ENCODE assay signal across 21 mouse cellular contexts in genomic region chr6:88259621-88260020, GRCm38 (mm10). TPM values are rescaled to one million over a fixed set of nuclear protein-coding genes. Genes with fewer than 3 reads are reported as not detected.
"Had no signal": no experiment of that assay in that cellular context is flagged by ENCODE, and none has a peak within 500 bp of the region (broad histone marks: within the 10 kb centered on the region; RNA-seq: fewer than 3 reads in every experiment).

No protein-coding gene starts in this region.

- H3K27ac ChIP-seq: limb, embryonic 12.5 days; liver, embryonic 13.5 days; lung, embryonic 15.5 days; midbrain, embryonic 10.5 days; neural tube, embryonic 15.5 days had no signal

- H3K9me3 ChIP-seq: limb, embryonic 12.5 days; liver, embryonic 13.5 days; lung, embryonic 15.5 days; midbrain, embryonic 10.5 days; neural tube, embryonic 15.5 days had no signal

- H3K4me3 ChIP-seq: limb, embryonic 12.5 days; liver, embryonic 13.5 days; lung, embryonic 15.5 days; midbrain, embryonic 10.5 days; myocyte; neural tube, embryonic 15.5 days had no signal

- ATAC-seq: liver, postnatal 0 days had no signal

- H3K36me3 ChIP-seq: lung, embryonic 15.5 days had no signal

- H3K4me1 ChIP-seq: lung, embryonic 15.5 days had no signal

- H3K4me2 ChIP-seq: limb, embryonic 12.5 days; liver, embryonic 13.5 days; lung, embryonic 15.5 days; neural tube, embryonic 15.5 days had no signal

- DNase-seq: kidney, postnatal 25 days; layer of hippocampus, postnatal 36 days; liver; liver, embryonic 13.5 days; liver, postnatal 0 days; midbrain, embryonic 14.5 days; right cerebral cortex, adult 18-20 months; right cerebral cortex, postnatal 25 days; spleen, adult 18-20 months; thymus, adult 18-20 months; thymus, postnatal 14 days had no signal

- H3K9ac ChIP-seq: limb, embryonic 12.5 days; liver, embryonic 13.5 days; liver, postnatal 0 days; lung, embryonic 15.5 days; neural tube, embryonic 15.5 days had no signal

- H3K27me3 ChIP-seq: limb, embryonic 12.5 days; liver, embryonic 13.5 days; lung, embryonic 15.5 days; neural tube, embryonic 15.5 days had no signal

RNA-seq across cellular contexts. Expression of gene Dnajb8, which starts 37.6 kb away (rescaled TPM):
- total RNA-seq: layer of hippocampus, postnatal 36 days; left cerebral cortex, adult 8-10 months; left cerebral cortex, postnatal 36 days had no signal
- polyA plus RNA-seq: kidney, embryonic 16.5 days; limb, embryonic 12.5 days; liver, embryonic 13.5 days; liver, postnatal 0 days; lung, embryonic 15.5 days; midbrain, embryonic 10.5 days; midbrain, embryonic 14.5 days; myocyte; neural tube, embryonic 11.5 days; neural tube, embryonic 15.5 days; stomach, embryonic 14.5 days had no signal
